Mouse (Mus musculus) hindbrain, embryonic 15.5 days (tissue): ENCODE results near the gene Gm11214. TPM values are rescaled to one million over a fixed set of nuclear protein-coding genes. Genes with fewer than 3 reads are reported as not detected.

Source experiments
- ATAC-seq: fragments of 200-750 bp; cut with Nextera tagmentation; 2 replicates; pipeline ENCODE4 v1.8.0; 2017; ENCODE audit warnings: low read depth, moderate number of reproducible peaks, moderate TSS enrichment; ENCODE audit not compliant: low FRiP score
- H3K27ac ChIP-seq: fragments of 300-500 bp; sonication (generic); replicated peaks from 2 replicates; pipeline ENCODE4 v1.5.1; 2015; ENCODE audit warnings: mild to moderate bottlenecking, inconsistent platforms
- H3K27me3 ChIP-seq: fragments of 300-500 bp; sonication (generic); 2 replicates; pipeline ENCODE4 v1.6.1; 2015; ENCODE audit warnings: control low read depth, inconsistent platforms
- H3K36me3 ChIP-seq: fragments of 300-500 bp; sonication (generic); 2 replicates; pipeline ENCODE4 v1.6.1; 2015; ENCODE audit warnings: control low read depth, inconsistent platforms
- H3K4me1 ChIP-seq: fragments of 300-500 bp; sonication (generic); replicated peaks from 2 replicates; pipeline ENCODE4 v1.6.1; 2015; ENCODE audit warnings: control low read depth, inconsistent platforms
- H3K4me2 ChIP-seq: fragments of 300-500 bp; sonication (generic); 2 replicates; pipeline ENCODE4 v1.6.1; 2015; ENCODE audit warnings: moderate library complexity, mild to moderate bottlenecking, inconsistent platforms
- H3K4me3 ChIP-seq: fragments of 300-500 bp; sonication (generic); 2 replicates; pipeline ENCODE4 v1.5.1; 2015; ENCODE audit warnings: mild to moderate bottlenecking, inconsistent platforms
- H3K9ac ChIP-seq: fragments of 300-500 bp; sonication (generic); 2 replicates; pipeline ENCODE4 v1.6.1; 2015; ENCODE audit warnings: inconsistent platforms
- H3K9me3 ChIP-seq: fragments of 300-500 bp; sonication (generic); 2 replicates; pipeline ENCODE4 v1.6.1; 2016; ENCODE audit warnings: control low read depth, inconsistent platforms
- WGBS: fragments of 180-500 bp; shearing (Covaris S2); methylation state at CpG from one replicate; pipeline ENCODE4 v1.1.7; 2015; 5-methylcytosine and 5-hydroxymethylcytosine counted together
- polyA plus RNA-seq: library from polyadenylated mRNA; unstranded; fragments of >200 nt; fragmentation: Nextera tagmentation; extraction: Ambion mirVana; gene quantifications from 2 replicates; pipeline ENCODE4 v1.2.1, GENCODE M21; 2015

Gm11214 gene
- polyA plus RNA-seq, 1 experiment from 2014 or later: not detected

DNA sequence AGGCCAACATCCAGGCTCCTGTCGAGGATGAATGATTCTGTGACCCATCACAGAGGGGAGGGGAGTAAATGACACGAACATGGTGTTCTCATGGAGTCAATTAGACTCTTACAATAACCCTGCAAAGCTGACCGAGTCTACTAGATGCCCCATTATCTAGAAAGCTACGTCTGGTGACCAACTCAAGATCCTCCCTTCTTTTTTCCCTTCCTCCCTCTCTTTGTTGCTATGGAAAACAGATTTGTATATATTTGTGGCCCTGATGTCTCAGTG, 22.0 kb upstream of the Gm11214 start:
- Histone ChIP-seq H3K9ac (no peak overlapping the region), H3K27me3 (no peaks in the 10 kb centered on the region), H3K4me1 (no peaks in the 10 kb centered on the region), H3K9me3 (no peaks in the 10 kb centered on the region), H3K4me3 (no peak overlapping the region), H3K4me2 (no peak overlapping the region), H3K27ac (no peak overlapping the region), H3K36me3 (no peaks in the 10 kb centered on the region)
- 49% methylated on average over 4 of the region's 4 CpGs for WGBS
- ATAC-seq: no peak

DNA sequence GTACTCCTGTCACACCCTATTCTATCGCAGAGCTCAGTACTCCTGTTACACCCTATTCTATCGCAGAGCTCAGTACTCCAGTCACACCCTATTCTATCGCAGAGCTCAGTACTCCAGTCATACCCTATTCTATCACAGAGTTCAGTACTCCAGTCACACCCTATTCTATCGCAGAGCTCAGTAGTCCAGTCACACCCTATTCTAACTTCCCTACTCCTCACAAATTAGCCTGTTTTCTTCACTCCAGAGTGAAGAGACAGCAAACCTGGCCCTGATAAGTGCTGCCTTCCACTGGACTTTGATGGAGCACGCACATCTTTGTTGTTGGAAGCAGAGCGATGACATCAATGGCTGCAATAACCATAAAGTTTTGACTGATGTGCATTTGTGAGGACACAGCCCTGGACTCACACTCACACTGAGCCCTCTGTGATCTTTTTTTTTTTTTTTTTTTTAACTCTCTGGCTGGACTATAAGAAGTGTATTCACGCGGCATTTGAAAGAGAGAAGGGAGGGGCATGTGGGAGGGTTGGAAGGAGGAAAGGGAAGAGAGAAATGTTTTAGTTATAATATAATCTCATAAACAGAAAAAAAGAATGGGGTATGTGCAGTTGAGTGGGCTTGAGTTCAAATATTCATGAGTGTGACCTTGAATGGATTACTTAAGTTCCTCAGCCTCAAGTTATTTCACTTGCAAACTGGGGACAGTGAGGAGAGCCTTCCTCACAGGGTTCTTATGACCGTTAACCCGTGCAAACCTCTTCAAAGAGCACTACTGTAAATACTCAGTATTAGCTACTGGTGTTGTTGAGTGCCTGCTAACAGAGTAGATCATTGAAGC, 21.5 kb upstream of the Gm11214 start:
- Histone ChIP-seq H3K4me1 (no peaks in the 10 kb centered on the region), H3K36me3 (no peaks in the 10 kb centered on the region), H3K9ac (no peak overlapping the region), H3K9me3 (no peaks in the 10 kb centered on the region), H3K4me3 (no peak overlapping the region), H3K27ac (no peak overlapping the region), H3K4me2 (no peak overlapping the region), H3K27me3 (no peaks in the 10 kb centered on the region)
- no peak for ATAC-seq
- WGBS: 91% methylated on average over 10 of the region's 10 CpGs

DNA sequence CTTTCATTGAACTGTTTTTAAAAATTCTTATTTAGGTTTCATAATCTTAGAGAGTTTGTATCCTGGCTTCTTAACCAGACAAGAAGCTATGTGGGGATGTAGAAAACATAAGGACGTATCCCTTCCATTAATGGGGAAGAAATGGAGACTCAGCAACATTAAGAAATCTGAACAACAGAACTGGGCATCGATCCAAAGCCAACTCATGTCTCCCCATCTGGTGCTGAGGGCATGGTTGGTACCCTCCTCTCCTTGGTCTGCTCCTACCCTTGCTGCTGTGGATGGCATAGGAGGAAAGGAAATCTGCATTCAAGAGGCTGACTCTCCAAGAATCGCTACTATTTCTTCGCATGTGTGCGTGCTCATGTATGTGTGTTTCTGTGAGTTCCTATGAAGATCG, 20.5 kb upstream of the Gm11214 start:
- Histone ChIP-seq H3K27ac (no peak overlapping the region), H3K9me3 (no peaks in the 10 kb centered on the region), H3K27me3 (no peaks in the 10 kb centered on the region), H3K9ac (no peak overlapping the region), H3K4me2 (no peak overlapping the region), H3K4me1 (no peaks in the 10 kb centered on the region), H3K36me3 (no peaks in the 10 kb centered on the region), H3K4me3 (no peak overlapping the region)
- ATAC-seq: no peak
- WGBS: 81% methylated on average over 6 of the region's 6 CpGs

DNA sequence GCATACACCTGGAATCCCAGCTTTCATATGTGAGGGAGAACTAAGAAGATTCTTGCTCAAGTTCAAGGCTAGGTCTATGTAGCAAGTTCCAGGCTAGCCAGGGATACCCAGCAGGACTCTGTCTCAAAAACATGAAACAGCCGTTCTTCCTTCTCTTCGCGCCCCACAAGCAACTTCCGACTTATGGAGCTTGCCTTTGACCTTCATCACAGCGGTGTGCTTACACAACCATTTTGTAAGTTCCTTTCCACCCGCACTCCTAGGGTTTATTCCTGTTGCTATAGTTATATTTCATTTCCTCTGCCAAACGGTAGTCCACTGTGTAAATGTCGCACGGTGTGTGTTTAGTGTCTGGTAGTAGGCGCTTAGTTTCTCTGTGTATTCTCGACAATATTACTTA, 19.9 kb upstream of the Gm11214 start:
- H3K27me3 ChIP-seq: no peaks in the 10 kb centered on the region
- H3K27ac ChIP-seq: no peak overlapping the region
- no peak for ATAC-seq
- H3K9ac ChIP-seq: no peak overlapping the region
- no peaks in the 10 kb centered on the region for H3K4me1 ChIP-seq
- no peaks in the 10 kb centered on the region for H3K36me3 ChIP-seq
- H3K4me2 ChIP-seq: no peak overlapping the region
- 73% methylated on average over 11 of the region's 11 CpGs for WGBS
- H3K4me3 ChIP-seq: no peak overlapping the region
- no peaks in the 10 kb centered on the region for H3K9me3 ChIP-seq

DNA sequence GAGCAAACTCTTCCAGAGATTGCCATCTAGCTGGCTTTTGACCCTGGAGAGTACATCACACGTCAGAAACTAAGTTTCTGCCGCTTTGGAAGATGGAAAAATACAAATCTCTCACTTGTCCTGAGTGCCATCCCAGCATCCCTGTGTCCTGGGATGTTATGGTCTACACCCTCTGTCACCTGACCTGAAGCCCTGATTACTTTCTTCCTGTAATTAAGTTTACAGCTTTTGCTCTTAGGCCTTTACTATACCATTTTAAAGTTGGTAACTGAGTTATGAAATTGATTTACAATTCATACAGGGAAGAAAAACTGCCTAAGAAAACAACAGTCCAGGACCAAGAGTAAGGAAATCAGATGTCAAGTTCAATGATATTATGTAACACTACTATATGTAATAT, 19.3 kb upstream of the Gm11214 start:
- Histone ChIP-seq H3K4me2 (no peak overlapping the region), H3K9me3 (no peaks in the 10 kb centered on the region), H3K36me3 (no peaks in the 10 kb centered on the region), H3K27ac (no peak overlapping the region), H3K9ac (no peak overlapping the region), H3K4me3 (no peak overlapping the region), H3K27me3 (no peaks in the 10 kb centered on the region), H3K4me1 (no peaks in the 10 kb centered on the region)
- no peak for ATAC-seq
- 87% methylated on average over 2 of the region's 2 CpGs for WGBS

DNA sequence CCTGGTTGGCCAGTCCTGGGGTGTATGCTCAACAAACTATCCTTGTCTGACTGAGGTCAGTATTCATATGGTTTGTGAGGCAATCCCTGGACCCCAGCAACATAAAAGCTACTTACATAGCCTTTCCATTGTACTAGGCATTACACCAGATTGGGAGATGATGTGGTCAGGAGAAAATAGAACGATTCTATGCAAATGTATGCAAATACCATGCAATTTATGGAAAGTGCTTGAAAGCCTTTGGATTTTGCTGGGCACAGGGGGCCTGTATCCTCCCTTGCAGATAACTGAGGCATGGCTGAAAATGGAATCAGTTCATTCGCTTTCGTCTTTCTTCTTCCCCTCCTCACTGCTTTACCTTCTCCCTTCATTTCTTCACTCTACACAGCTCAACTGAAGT, 18.4 kb upstream of the Gm11214 start:
- no peak for ATAC-seq
- no peak overlapping the region for H3K4me3 ChIP-seq

DNA sequence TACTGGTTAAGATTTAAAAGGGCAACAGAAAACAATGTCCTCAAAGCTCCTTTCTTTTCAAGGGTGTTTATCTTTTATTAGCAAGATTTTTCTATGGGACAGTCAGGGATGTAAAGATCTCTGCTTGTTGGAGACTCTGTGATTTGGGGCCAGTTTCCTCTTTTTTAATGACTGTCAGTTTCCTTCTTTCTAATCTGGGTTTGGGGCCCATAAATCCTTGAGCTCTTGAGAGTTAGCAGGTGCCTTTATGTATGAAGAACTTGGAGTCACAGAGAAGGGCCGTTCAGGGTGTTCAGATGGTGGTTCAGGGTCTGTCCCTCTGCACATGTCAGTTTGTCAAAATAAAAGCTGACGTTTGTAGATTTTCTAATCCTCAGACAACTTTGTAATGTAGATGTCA, 11.9 kb upstream of the Gm11214 start:
- Histone ChIP-seq H3K4me2 (no peak overlapping the region), H3K27me3 (no peaks in the 10 kb centered on the region), H3K4me1 (no peaks in the 10 kb centered on the region), H3K9ac (no peak overlapping the region), H3K4me3 (no peak overlapping the region), H3K27ac (no peak overlapping the region), H3K36me3 (no peaks in the 10 kb centered on the region), H3K9me3 (no peaks in the 10 kb centered on the region)
- 70% methylated on average over 2 of the region's 2 CpGs for WGBS
- ATAC-seq: no peak

More for the DNA sequence above, 18.4 kb upstream of the Gm11214 start:
- 65% methylated on average over 3 of the region's 3 CpGs for WGBS
- H3K27me3 ChIP-seq: no peaks in the 10 kb centered on the region
- no peak overlapping the region for H3K9ac ChIP-seq
- no peak overlapping the region for H3K27ac ChIP-seq
- H3K4me2 ChIP-seq: no peak overlapping the region
- H3K4me1 ChIP-seq: no peaks in the 10 kb centered on the region
- no peaks in the 10 kb centered on the region for H3K36me3 ChIP-seq
- no peaks in the 10 kb centered on the region for H3K9me3 ChIP-seq

DNA sequence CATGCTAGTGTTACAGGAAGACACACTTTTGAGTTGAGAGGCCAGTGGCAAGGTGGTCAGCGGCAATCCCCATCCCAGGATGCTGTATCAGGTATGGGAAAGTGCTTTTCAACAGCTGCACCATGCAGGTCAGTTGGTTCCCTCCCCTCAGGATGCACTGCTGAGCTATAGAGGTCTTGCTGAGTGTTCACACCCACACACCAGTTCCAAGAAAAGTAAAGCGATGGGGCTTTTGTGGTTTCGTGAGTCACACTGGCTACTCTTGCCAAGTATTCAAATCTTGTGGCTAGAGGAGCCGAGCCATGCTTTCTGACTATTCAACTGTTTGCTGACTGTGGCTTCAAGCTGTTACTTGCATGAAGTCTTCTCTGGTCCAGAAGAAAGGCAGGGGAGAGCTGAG, 5.1 kb upstream of the Gm11214 start:
- H3K4me2 ChIP-seq: no peak overlapping the region
- 0 out of 2 replicates have a peak, but pooled peaks cover 3% of the 10 kb centered on the region for H3K27me3 ChIP-seq
- no peaks in the 10 kb centered on the region for H3K9me3 ChIP-seq
- no peak for ATAC-seq
- WGBS: 66% methylated on average over 4 of the region's 4 CpGs
- no peak overlapping the region for H3K4me3 ChIP-seq
- H3K36me3 ChIP-seq: no peaks in the 10 kb centered on the region
- H3K27ac ChIP-seq: no peak overlapping the region
- no peaks in the 10 kb centered on the region for H3K4me1 ChIP-seq
- no peak overlapping the region for H3K9ac ChIP-seq

DNA sequence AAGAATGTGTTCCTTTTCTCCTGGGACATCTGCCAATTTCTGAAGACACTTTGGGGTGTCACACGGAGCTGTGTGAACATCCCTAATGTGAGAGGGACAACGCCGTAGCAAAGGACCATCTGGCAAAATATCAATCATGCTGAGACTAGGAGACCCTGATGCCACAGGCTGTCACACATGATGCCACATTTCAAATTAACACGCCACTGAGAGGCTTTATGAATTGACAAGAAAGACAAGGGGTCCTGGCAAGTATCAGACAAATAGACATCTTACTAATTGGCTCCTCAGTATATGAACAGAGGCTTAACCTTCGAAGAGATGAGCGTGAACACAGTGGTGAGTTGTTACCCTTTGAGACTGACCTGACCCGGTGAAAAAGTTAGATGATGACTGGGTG, 2.6 kb upstream of the Gm11214 start:
- no peaks in the 10 kb centered on the region for H3K9me3 ChIP-seq
- H3K27me3 ChIP-seq: 0 out of 2 replicates have a peak, but pooled peaks cover 3% of the 10 kb centered on the region
- H3K36me3 ChIP-seq: no peaks in the 10 kb centered on the region
- H3K4me1 ChIP-seq: no peaks in the 10 kb centered on the region
- no peak overlapping the region for H3K4me3 ChIP-seq
- ATAC-seq: no peak
- H3K27ac ChIP-seq: no peak overlapping the region
- 47% methylated on average over 7 of the region's 7 CpGs for WGBS
- no peak overlapping the region for H3K9ac ChIP-seq
- H3K4me2 ChIP-seq: no peak overlapping the region

DNA sequence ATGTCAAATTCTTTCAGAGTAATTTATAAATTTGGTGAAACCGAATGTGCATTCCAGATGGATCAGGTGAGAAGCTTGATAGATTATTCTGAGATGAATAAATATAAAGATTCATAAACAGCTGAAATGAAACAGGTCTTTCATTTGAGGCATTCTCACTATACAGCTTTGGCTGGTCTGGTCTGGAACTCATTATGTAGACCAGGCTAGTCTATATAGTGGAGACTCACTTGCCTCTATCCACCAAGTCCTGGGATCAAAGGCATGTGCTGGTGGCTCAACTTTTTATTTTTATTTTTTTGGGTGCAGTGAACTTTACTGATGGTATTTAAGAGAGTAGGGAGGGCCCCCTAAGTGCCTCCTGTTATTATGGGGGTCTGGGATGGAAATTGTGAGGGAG, 1.3 kb downstream of the Gm11214 start:
- H3K4me1 ChIP-seq: no peaks in the 10 kb centered on the region
- H3K36me3 ChIP-seq: no peaks in the 10 kb centered on the region
- no peak overlapping the region for H3K9ac ChIP-seq
- H3K4me2 ChIP-seq: no peak overlapping the region
- 0 out of 2 replicates have a peak, but pooled peaks cover 2% of the 10 kb centered on the region for H3K27me3 ChIP-seq
- no peak for ATAC-seq
- WGBS: 39% methylated on average over 1 of the region's 1 CpGs
- no peak overlapping the region for H3K4me3 ChIP-seq
- no peaks in the 10 kb centered on the region for H3K9me3 ChIP-seq
- H3K27ac ChIP-seq: no peak overlapping the region

DNA sequence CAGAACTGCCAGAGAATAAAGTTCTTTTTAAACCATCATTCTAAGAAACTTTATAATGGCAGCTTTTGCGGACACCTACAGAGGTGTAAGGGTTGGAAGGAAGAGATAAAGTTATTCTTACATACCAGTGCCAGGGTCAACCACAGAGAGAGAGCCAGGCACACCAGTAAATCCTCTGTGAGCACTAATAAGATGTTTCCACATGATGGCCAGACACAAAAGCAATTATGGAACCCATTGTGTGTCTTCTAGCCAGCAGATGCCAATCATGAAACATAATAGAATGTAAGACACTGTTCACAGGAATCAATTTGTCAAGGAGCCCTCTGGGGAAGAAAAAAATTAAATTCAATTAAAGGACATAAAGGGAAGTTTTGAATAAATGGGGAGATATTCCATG, 1.8 kb downstream of the Gm11214 start:
- ATAC-seq: no peak
- no peak overlapping the region for H3K4me3 ChIP-seq
- no peak overlapping the region for H3K9ac ChIP-seq
- WGBS: 35% methylated on average over 1 of the region's 1 CpGs
- H3K27me3 ChIP-seq: 0 out of 2 replicates have a peak, but pooled peaks cover 2% of the 10 kb centered on the region
- no peaks in the 10 kb centered on the region for H3K4me1 ChIP-seq
- no peaks in the 10 kb centered on the region for H3K36me3 ChIP-seq
- H3K27ac ChIP-seq: no peak overlapping the region
- no peak overlapping the region for H3K4me2 ChIP-seq
- no peaks in the 10 kb centered on the region for H3K9me3 ChIP-seq

DNA sequence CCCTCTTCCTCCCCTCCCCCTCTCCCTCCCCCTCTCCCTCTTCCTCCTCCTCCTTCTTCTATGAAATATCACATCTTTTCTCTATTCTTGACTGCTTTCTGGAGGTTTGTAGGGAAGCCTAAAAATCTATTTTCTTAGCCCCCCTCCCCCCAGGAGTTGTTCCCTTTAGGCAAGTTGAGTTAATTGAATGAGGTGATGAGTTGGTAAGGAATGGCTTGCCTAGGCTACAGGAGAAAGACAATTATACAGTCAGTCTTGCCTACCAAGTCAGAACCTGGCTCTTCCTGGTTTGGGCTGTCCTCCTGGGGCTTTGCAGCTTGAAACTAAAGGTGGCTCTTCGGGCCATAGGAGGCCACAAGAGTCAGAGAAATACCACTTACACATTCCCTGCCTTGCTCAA, 3.4 kb downstream of the Gm11214 start:
- ATAC-seq: no peak
- no peak overlapping the region for H3K4me3 ChIP-seq
- WGBS: 83% methylated on average over 1 of the region's 1 CpGs
- H3K4me1 ChIP-seq: no peaks in the 10 kb centered on the region
- H3K9ac ChIP-seq: no peak overlapping the region
- H3K27ac ChIP-seq: no peak overlapping the region
- no peak overlapping the region for H3K4me2 ChIP-seq
- no peaks in the 10 kb centered on the region for H3K9me3 ChIP-seq
- H3K27me3 ChIP-seq: 0 out of 2 replicates have a peak, but pooled peaks cover 2% of the 10 kb centered on the region
- H3K36me3 ChIP-seq: no peaks in the 10 kb centered on the region

DNA sequence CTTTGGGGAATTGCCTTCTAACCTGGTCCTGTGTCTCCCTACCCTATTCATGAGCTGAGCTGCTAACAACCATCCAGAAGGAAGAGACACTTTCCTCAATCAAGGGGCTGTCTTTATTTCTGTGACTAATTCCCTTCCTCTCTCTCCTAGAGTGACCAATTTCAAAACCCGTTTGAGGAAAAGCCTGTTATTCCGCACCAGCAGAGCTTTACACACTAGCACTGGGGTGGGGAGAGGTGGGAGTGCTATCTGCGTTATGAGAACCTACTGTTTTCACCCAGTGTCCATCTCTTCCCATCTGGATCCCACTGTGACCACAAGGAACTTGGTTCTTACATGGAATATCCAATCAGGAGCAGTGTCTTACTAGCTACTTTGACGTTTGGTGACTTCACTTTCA, 4.1 kb downstream of the Gm11214 start:
- 0 out of 2 replicates have a peak, but pooled peaks cover 2% of the 10 kb centered on the region for H3K27me3 ChIP-seq
- no peaks in the 10 kb centered on the region for H3K9me3 ChIP-seq
- 35% methylated on average over 4 of the region's 4 CpGs for WGBS
- H3K4me1 ChIP-seq: no peaks in the 10 kb centered on the region
- H3K9ac ChIP-seq: no peak overlapping the region
- no peak overlapping the region for H3K4me2 ChIP-seq
- no peak for ATAC-seq
- no peaks in the 10 kb centered on the region for H3K36me3 ChIP-seq
- H3K4me3 ChIP-seq: no peak overlapping the region
- H3K27ac ChIP-seq: no peak overlapping the region
